Mouse (Mus musculus): ENCODE results near the gene Safb. TPM values are rescaled to one million over a fixed set of nuclear protein-coding genes. Genes with fewer than 3 reads are reported as not detected.

Gene Safb
- total RNA-seq (2015) = 53.5 and 59.6 TPM in 2 replicates
- total RNA-seq (2017) = 65.8 and 76.1 TPM in 2 replicates

DNA sequence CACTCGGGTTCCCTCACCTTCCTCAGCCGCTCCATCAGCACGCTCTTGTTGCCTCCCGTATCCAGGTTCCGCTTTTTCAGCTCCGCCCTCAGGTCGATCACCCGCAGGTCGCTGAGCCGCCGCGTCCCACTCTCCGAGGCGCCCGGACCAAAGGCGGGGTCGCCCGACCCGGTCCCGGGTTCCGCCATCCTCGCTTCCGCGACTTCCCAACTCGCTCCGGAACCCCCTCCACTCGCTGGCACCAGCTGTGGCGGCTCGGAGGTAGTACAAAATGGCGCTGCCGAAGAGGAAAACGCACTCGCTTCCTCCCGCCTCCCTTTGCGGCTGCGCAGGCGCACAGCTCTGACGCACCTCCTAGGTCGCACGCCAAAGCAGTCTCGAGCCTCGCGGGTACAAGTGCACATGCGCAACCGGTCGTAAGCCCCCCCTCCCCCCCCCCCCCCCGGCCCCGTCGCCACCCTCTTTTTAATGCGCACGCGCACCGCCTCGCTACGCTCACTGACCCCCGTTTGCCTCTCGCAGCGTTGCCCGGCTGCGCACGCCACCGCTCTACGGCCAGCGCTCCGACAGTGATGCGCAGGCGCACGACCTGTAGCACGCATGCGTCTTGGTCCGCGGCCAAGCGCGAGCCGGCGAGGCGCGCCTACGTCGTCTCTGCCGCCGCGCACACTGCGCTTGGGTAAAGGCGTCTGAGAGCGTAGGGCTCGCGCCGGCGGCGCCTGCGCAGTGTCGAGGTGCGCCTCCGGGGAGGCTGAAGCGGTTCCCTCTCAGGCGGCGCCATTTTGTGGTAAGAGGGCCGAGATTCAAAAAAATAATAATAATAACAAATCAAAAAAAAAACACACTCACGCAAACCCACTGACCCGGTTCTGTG, at the start of gene Safb, which contains the start of gene Safb2:
TSS of gene Safb (plus strand) at position 569 of the 874 bp plus-strand sequence.
TSS of gene Safb2 (minus strand) at position 329 of the 874 bp plus-strand sequence.
- ATAC-seq (ENCODE audit: poor library complexity, severe bottlenecking) = peak; percentile 74

DNA sequence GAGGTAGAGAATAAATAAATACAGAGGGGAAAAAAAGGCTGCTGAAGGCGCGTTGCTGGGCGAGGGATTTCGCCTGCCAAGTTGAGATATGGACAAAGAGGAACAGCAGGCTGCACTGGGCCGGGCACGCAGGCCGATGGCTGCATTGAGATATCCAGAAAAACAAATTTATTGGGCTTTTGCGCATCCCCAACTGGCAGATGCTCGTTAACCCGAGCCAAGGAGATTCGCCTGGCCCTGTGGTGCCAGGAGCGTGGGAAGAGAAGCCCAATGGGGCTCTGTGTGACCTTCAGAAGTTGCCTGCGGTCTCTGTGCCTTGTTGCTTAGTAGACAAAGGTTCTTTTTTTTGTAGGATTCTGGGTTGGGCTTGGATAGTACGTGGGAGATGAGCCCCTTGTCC, 48.4 kb upstream of the Safb start:
- no peak for ATAC-seq (ENCODE audit: poor library complexity, severe bottlenecking)

DNA sequence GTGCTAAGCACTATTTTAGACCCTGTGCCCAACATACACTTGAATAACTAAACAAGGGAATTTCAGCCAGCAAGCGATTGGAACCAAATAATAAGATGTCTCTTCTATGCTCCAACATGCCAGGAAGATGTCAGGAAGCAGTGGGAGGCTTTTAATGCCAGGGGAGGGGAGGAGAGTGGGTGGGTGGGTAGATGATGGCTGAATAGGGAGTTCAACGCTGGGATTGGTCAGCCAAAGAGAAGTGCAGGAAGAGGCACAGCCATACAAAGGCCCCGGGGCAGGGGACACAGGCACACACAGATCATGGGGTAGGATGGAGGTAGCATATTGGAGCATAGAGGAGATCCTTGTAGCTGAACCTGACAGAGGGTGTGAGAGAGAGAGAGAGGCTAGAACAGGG, 47.8 kb upstream of the Safb start:
- ATAC-seq (ENCODE audit: poor library complexity, severe bottlenecking) = no peak

DNA sequence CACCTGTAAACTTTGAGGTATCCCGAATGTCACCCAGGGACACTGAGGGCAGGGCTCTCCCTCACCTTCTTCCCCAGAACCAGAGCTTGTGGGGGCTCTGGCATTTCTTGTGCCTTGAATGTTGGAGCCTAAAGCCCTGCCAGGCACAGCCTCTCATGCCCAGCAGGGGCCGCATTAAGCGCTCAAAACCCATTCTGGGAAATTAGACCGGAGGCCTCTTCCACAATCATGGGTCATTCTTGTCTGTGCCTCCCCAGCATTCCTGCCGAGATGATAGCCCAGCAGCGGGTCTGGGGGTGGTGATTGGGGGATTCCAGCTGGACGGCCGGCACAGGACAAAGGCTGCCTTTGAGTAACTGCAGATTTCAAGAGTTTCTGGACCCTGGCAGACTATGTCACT, 46.7 kb upstream of the Safb start:
- no peak for ATAC-seq (ENCODE audit: poor library complexity, severe bottlenecking)

DNA sequence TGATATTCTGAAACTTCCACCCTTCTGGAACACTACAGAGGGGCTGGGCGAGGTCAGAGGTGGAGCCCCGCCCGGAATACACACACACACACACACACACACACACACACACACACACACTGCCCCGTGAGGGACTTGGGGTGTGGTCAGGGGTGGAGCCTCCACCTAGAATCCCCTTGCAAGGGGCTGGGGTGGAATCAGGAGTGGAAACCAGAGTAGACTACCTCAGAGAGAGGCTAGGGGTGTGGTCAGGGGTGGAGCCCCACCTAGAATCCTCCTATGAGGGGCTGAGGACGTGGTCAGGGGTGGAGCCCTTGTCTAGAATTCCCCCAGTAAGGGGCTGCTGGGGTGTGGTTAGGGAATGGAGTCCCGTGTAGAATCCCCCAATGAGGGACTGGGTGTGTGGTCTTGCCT, 44.1 kb upstream of the Safb start:
- ATAC-seq (ENCODE audit: poor library complexity, severe bottlenecking) = no peak

DNA sequence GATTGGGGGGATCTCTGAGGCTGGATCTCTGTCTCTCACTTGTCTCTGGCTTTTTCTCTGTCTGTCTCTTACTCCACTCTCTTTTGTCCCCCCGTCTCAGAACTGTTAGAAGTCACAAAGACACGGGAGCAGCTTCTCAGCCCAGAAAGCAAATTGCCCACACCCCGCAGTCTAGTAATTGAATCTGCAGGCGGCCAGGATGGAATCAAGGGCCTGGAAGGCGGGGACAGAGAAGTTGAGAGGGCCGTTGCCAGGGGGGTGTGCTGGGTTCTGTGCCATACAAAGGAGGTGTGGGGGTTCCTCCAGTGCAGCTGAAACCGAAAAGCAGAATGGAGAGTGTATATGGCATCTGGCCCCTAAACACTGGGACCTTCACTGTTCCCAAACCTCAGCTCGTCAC, 41.9 kb upstream of the Safb start:
- ATAC-seq (ENCODE audit: poor library complexity, severe bottlenecking) = no peak

DNA sequence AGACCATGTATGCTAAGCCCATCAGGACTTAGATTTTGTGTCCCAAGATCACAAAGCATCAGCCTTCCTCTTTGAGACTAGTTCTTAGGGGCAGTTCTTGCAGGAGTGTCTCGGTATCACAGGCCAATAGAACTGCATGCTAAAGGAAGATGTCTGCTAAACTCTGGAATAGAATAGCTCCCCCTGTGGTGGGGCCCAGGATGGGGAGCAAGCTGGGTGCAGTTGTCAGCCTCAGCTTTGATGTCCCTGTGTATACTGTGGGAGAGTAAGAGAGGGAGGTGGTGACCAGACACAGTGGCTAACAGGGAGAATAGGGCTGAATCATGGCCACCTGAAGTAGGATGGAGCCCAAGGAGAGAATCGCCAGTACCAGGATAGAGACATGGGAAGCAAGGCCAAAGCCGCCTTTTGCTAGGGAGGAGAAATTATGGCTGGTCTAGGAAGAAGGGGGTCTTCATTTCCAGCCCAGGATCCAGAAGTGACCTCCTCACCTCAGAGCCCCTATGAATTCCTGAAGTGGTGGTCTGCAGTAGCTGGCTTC, 40.9 kb upstream of the Safb start:
- ATAC-seq (ENCODE audit: poor library complexity, severe bottlenecking) = no peak

DNA sequence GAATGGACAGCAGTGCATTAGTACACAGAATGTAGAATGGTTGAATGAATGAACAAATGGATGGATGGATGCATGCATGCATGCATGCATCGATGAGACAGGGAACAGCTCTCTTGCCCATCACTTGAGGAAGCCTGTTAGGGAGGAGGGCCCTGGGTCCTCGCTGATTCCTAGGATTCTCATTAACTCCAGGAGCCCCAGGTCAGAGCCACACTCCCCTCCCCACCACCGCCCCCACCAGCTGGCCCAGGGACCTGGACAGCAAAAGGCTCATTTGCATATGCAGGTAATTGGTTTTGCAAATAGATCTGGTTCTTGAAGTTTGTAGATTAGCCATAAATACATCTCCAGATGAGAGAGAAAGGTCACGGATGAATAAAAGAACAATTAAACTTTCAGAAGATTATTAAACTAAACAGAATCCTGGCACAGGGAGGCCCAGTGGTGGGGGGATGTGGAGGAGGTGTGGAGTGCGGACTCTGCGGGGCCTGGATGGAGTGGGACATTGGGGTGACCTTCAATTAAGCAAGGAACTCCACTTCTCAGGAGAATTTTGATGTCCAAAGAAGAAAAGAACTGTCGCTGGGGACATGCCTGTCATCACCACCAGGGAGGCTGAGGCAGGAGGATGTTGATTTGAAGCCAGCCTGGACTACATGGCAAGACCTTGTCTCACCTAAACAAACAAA, 39.8 kb upstream of the Safb start:
- ATAC-seq (ENCODE audit: poor library complexity, severe bottlenecking) = no peak

DNA sequence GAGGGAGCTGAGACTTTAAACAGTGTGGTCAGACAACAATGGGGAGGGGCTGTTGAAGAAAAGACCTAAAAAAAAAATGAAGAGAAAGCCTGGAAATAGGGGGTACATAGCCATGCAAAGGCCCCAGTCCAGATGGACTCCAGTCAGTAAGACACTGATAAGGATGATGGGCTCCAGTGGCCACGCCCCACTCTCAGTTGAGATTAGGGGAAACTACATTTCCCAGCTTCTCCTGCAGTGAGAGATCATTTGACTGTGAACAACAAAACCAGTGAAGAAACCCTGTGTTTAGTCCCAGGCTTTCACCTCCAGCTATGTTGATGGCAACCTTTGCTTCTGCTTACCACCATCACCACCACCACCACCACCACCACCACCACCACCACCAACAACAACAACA, 38.7 kb upstream of the Safb start:
- no peak for ATAC-seq (ENCODE audit: poor library complexity, severe bottlenecking)

DNA sequence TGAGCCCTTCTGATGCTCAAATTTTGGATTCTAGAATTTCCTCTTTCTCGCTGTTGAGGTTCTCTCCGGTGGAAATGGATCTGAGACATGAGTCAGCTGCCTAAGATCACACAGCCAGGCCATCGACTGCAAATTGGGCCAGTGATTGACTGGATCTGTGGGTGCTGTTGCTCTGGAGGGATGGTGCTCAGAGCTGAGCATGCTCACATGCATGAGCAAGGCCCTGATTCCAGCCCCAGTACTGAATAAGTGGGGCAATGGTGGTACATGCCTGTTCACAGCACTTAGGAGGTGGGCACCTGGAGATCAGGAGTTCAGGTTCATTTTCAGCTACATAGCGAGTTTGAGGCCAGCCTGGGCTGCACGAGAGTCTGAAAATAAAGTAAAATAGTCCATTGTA, 38.0 kb upstream of the Safb start:
- ATAC-seq (ENCODE audit: poor library complexity, severe bottlenecking) = no peak

DNA sequence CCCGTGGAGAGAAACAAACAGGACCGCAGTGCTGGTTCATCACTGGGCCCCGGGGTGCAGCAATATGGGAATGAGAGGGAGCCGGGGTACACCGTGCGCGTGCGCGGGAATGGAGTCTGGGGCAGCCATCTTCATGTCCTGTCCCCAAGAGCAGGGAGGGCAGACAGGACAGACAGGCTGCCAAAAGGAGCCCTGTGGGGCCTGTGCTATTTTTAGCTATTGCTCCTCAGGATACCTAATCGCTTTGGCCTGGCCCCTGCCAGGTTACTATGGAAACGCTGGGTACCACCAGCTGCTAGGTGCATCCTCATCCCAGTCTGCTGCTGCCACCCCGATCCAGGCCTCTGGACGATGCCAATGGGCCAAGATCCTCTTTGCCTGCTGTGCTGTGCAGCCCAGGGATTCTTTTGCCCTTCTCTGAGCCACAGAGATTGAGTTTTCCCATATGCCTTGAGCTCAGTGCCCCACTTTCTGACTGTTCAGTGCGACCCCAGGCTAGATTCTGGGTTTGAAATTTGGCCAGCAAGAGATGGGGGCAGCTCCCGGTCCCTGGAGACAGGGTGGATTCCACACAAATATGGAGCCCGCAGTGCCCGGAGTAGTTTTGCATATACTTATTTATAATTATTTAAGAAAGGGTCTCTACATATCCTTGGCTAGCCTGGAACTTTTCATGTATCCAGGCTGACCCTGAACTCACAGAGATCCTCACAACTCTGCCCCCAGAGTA, 37.3 kb upstream of the Safb start:
- no peak for ATAC-seq (ENCODE audit: poor library complexity, severe bottlenecking)

DNA sequence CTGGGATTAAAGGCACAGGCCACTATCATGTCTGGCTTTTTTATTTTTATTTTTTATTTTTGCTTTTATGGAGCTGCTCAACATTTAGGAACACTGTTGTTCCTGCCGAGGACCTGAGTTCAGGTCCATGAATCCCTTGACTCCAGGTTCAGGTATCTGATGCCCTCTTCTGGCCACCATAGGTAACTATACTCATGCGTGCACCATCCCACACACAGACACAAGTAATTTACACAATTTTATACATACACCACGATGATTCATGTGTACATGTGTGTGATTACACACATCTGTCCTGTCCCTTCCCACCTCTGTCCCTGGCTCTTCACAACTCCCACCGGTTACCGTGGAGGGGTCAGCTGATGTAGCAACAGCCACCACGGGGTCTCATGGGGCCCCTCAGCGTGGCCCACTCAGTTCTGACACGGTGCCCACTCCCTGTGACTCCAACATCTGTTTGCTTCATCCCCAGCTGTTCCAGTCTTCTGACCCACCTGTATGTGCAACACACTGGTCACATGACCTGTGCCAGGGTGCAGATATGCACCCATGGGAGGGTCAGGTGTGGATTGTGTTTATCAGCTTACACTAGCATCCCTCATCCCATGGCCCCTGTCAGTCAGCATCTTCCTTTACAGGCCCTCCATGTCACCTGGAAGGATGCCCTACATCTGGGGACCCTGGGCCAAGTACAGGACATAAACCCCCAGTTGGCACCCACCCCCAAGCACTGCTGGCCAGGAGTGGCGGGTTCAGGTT, 36.6 kb upstream of the Safb start:
- no peak for ATAC-seq (ENCODE audit: poor library complexity, severe bottlenecking)

DNA sequence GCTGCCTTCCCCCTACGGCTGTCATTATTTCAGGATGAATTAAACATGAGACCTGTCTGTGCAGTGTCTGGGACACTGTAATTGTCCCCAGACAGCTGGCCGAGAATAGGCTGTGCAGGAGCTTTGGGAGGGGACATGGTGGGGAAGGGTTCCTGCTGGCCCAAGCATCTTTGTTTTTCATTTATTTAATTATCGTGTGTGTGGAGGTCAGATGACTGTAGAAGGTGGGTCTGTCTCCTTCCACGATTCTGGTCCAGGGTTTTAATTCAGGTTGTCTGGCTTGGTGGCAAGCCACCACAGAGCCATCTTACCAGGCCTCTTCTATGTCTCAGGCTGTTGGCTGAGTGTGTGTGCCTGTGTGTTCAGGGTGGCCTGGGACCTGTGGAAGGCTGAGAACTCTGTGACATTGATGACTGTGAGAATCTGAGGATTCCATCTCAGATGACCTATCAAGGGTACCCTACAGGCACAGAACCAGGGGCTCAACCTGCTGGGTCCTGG, 36.0 kb upstream of the Safb start:
- ATAC-seq (ENCODE audit: poor library complexity, severe bottlenecking) = no peak

DNA sequence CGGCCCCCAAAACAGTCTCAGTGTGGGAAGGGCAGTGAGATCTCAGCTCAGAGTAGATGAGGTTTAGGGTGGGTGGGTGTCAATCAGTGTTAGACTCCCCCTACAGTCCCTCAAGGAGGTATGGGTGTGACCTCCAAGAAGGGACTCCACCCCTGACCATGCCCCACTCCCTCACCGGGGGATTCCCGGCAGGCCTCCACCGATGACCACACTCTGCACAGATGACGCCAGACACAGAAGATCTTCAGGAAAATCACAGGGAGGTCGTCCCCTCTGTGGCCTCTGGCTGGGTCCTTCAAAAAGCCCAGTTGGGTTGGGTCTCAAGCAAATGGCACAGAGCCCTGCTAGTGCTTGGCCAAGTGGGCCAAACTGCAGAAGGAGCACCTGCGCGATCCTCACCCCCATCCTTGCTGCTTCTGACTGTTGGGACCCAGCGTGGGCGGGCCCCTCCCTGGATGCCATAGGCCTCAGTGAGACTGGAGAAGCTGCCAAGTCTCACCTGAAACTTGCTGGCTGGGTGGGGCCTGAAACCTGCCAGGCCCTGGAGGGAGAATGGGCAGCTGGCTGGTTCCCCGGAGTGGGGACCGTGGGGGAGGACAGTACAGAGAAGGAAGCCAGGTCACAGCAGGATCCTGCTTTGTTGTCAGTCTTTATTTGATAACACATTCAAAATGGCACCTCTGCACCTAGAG, 33.7 kb upstream of the Safb start:
- ATAC-seq (ENCODE audit: poor library complexity, severe bottlenecking) = no peak

DNA sequence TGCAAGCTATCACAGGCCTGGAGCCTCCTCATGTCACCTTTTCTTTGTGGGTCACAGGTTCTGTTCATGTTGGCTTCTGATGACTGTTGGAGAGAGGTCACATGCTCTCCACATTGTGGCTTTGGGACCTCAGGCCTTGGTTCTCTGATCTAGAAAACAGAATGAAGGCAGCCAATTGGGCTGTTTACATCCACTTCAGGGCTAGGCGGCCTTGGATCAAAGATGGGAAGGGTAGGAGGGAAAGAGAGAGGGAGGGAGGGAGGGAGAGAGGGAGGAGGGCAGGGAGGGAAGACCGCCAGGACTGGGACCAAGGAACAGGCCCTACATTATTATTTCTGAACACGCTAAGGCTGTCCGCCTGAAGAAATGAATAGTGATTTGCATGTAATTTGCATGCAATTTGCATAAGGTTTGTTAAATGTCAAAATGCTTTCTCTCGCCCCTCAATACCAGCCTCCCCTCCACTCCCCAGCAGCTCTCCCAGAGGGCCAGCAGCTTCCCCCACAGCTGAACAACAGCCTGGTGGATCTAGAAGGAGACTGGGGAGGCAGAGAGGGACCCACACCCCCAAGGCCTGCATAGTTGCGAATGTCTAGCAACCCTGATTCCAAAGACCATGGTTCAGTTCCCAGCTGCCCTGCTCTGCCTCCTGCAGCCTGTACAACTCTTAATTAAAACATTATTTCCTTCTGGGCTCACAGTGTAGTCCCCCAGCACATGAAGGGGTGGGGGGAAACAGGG, 32.6 kb upstream of the Safb start:
- ATAC-seq (ENCODE audit: poor library complexity, severe bottlenecking) = no peak

DNA sequence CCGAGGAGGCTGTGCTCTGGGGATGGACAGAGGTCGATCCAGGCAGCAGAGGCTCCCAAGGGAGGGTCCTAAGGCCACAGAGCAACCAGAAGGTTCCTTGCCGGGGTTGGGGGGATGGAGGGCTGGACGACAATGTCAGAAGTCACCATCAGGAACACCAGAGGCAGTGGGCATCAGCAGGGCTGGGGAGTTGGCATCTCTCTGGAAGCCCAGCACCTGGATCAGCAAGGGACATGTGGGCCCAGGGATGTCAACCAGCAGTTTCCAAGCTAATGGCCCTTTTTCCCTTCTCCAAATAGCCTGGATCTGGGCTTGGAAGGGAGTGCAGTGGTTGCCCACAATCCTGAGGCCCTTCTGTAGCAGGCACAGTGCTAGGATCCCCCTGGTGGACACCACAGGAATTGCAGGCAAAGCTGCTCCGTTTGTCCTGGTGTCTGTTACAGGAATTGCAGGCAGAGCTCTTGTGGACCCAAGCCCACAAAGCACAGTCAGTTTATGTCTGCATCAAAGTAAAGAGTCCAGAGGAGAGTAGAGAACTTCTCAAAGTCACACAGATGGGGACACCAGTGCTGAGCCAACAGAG, 31.8 kb upstream of the Safb start:
- ATAC-seq (ENCODE audit: poor library complexity, severe bottlenecking) = peak; percentile 87

DNA sequence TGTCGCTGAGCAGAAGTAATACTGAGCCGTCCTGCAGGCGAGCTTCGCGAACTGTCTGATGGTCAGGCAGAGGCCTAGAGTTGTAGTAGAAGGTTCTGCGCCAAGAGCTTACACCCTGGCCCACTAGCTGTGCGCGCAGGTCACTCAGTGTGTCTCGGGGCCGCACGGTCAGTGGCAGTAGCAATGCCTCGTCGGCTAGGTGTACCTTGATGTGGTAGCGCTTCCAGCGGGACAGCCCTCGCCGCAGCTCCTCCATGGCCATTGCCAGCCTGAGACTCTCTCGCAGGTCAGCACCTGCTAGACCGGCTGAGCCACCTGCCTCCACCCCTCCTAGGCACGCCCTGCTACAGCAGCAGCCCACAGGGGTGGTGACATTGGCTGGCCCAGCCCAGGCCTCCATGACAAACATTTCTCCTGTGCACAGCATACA, 30.5 kb upstream of the Safb start, which contains the start of gene Gm20219:
TSS of gene Gm20219 (minus strand) at position 266 of the 430 bp plus-strand sequence.
- no peak for ATAC-seq (ENCODE audit: poor library complexity, severe bottlenecking)

DNA sequence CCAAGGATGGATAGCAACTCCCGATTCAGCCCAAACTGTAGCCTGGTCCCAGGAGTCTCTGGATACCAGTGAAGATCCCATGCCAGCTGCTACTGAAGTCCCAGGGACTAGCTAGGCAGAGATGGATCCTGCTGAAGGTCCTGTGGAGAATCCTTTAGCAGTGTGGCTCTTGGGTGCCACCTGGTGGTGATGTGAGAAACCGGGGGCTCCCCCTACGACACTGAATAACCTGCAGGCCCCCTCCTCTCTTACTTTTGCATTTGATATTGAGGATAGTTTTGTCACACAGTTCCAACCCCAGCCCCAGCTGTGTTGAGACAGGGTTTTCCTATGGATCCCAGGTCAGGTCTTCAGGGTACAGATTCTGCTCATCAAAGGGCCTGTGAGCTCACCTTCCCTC, 26.2 kb upstream of the Safb start:
- ATAC-seq (ENCODE audit: poor library complexity, severe bottlenecking) = peak; percentile 66
